Mouse (Mus musculus) liver, embryonic 13.5 days (tissue): Measurements from ENCODE around the gene Tigit. TPM values are rescaled to one million over a fixed set of nuclear protein-coding genes. Genes with fewer than 3 reads are reported as not detected.

Source experiments
- ATAC-seq: fragments of 200-750 bp; cut with Nextera tagmentation; 2 replicates; pipeline ENCODE4 v1.8.0; 2017; ENCODE audit warnings: low read depth, mild to moderate bottlenecking, moderate number of reproducible peaks, moderate library complexity
- DNase-seq: peaks from one replicate; pipeline ENCODE4 v3.0.0; 2022
- H3K27ac ChIP-seq: fragments of 300-500 bp; sonication (generic); 2 replicates; pipeline ENCODE4 v1.5.1; 2015; ENCODE audit warnings: moderate library complexity, mild to moderate bottlenecking, inconsistent platforms
- H3K27me3 ChIP-seq: fragments of 300-500 bp; sonication (generic); 2 replicates; pipeline ENCODE4 v1.6.1; 2015; ENCODE audit warnings: mild to moderate bottlenecking, inconsistent platforms
- H3K36me3 ChIP-seq: fragments of 300-500 bp; sonication (generic); 2 replicates; pipeline ENCODE4 v1.6.1; 2015; ENCODE audit warnings: mild to moderate bottlenecking, inconsistent platforms
- H3K4me1 ChIP-seq: fragments of 300-500 bp; sonication (generic); replicated peaks from 2 replicates; pipeline ENCODE4 v1.6.1; 2015; ENCODE audit warnings: inconsistent platforms
- H3K4me2 ChIP-seq: fragments of 300-500 bp; sonication (generic); 2 replicates; pipeline ENCODE4 v1.6.1; 2015; ENCODE audit warnings: inconsistent platforms, mild to moderate bottlenecking, moderate library complexity
- H3K4me3 ChIP-seq: fragments of 300-500 bp; sonication (generic); replicated peaks from 2 replicates; pipeline ENCODE4 v1.5.1; 2015; ENCODE audit warnings: mild to moderate bottlenecking, inconsistent platforms
- H3K9ac ChIP-seq: fragments of 300-500 bp; sonication (generic); 2 replicates; pipeline ENCODE4 v1.6.1; 2015; ENCODE audit warnings: mild to moderate bottlenecking, inconsistent platforms
- H3K9me3 ChIP-seq: fragments of 300-500 bp; sonication (generic); replicated peaks from 2 replicates; pipeline ENCODE4 v1.6.1; 2016; ENCODE audit warnings: inconsistent platforms
- WGBS: fragments of 180-500 bp; shearing (Covaris S2); methylation state at CpG from one replicate; pipeline ENCODE4 v1.1.7; 2015; ENCODE audit not compliant: insufficient replicate concordance; 5-methylcytosine and 5-hydroxymethylcytosine counted together
- polyA plus RNA-seq: library from polyadenylated mRNA; unstranded; fragments of >200 nt; fragmentation: Nextera tagmentation; extraction: Ambion mirVana; gene quantifications from 2 replicates; pipeline ENCODE4 v1.2.1, GENCODE M21; 2015

Gene Tigit
- polyA plus RNA-seq, 1 experiment from 2014 or later, result not detected

GRCm38 (mm10) chr16:43662124-43663004, 1.6 kb downstream of the Tigit start:
- no peaks in the 10 kb centered on the region for H3K27me3 ChIP-seq
- no peaks in the 10 kb centered on the region for H3K36me3 ChIP-seq
- DNase-seq (no peak), ATAC-seq (no peak)
- no peaks in the 10 kb centered on the region for H3K9me3 ChIP-seq
- no peak overlapping the region for H3K9ac ChIP-seq
- H3K27ac ChIP-seq, result no peak overlapping the region
- H3K4me2 ChIP-seq, result no peak overlapping the region
- no peak overlapping the region for H3K4me3 ChIP-seq
- no peaks in the 10 kb centered on the region for H3K4me1 ChIP-seq
- WGBS, result 59% methylated on average over 10 of the region's 10 CpGs

GRCm38 (mm10) chr16:43661576-43661975, 2.4 kb downstream of the Tigit start:
- H3K36me3 ChIP-seq, result no peaks in the 10 kb centered on the region
- H3K4me1 ChIP-seq, result no peaks in the 10 kb centered on the region
- no peak overlapping the region for H3K27ac ChIP-seq
- H3K27me3 ChIP-seq, result no peaks in the 10 kb centered on the region
- WGBS, result 74% methylated on average over 5 of the region's 5 CpGs
- no peak overlapping the region for H3K4me2 ChIP-seq
- DNase-seq (no peak), ATAC-seq (no peak)
- no peak overlapping the region for H3K9ac ChIP-seq
- H3K9me3 ChIP-seq, result no peaks in the 10 kb centered on the region
- no peak overlapping the region for H3K4me3 ChIP-seq

DNA sequence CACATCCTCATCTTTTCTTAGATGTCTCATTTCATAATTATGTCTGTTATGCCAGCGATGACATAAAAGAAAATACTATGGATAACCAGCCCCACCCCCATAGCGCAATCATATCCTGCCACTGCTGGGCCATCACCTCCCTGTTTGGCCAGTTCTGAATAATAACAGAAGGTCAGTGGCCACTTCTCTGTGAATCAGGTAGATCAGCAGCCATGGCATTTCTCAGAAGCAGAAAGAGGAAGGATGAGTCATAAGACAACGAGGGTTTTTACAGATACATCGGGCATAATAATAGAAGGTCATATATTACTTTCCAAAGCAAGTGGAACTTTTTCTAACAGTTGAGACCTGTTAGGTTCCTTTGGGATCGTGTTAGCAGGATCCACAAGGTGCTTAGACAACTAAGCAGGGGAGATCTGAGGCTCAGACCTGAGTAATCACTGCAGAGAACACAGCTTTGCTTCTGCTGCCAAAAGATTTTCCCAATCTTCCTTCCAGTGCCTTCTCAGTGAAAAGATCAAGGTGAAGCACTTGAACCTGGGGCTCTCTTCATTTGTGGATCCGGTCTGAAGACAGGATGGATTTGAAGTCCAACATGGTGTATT, 8.7 kb downstream of the Tigit start:
- no peaks in the 10 kb centered on the region for H3K27me3 ChIP-seq
- no peak overlapping the region for H3K9ac ChIP-seq
- no peak for DNase-seq
- ATAC-seq, result no peak
- no peaks in the 10 kb centered on the region for H3K4me1 ChIP-seq
- no peaks in the 10 kb centered on the region for H3K36me3 ChIP-seq
- H3K4me2 ChIP-seq, result no peak overlapping the region
- no peaks in the 10 kb centered on the region for H3K9me3 ChIP-seq
- WGBS, result 43% methylated on average over 6 of the region's 6 CpGs
- H3K4me3 ChIP-seq, result no peak overlapping the region
- no peak overlapping the region for H3K27ac ChIP-seq

DNA sequence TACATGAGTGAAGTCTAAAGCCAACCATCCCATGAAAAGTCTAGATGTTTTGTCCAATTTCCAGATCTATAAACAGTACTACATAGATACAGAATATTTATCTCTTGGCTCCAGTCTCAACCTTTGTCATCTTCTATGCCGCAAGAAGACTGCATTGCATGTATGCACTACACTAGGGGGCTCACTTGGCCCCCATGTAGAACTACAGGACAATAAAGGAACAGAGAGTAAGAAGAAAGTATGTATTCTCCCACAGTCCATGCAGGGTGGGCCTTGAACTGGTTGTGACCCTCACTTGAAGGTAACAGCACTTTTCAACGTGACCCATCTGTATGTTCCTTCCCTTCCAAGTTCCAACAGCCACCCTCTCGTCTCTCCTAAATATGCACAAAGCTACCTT, 9.7 kb downstream of the Tigit start:
- H3K4me1 ChIP-seq, result no peaks in the 10 kb centered on the region
- H3K9ac ChIP-seq, result no peak overlapping the region
- no peaks in the 10 kb centered on the region for H3K9me3 ChIP-seq
- no peaks in the 10 kb centered on the region for H3K36me3 ChIP-seq
- no peak overlapping the region for H3K4me3 ChIP-seq
- H3K27ac ChIP-seq, result no peak overlapping the region
- no peak for ATAC-seq
- 55% methylated on average over 3 of the region's 3 CpGs for WGBS
- no peaks in the 10 kb centered on the region for H3K27me3 ChIP-seq
- no peak for DNase-seq
- no peak overlapping the region for H3K4me2 ChIP-seq

DNA sequence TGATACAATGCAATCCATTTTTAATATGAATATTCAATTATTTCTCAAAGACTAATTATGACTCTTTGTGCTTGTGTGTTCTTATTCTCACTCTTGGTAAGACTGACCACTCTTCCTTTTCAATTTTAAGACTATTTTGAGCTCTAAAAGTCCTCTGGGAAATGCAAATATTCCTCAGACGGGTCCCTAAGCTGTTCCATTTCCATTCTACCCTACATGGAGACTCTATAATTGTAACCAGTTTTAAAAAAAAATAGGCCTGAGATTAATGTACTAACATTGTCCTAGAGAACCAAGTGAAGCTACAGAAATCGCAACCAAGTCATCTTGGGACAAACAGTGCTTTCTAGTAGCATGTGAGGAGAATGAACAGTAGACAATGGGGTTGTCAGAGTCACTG, 10.7 kb downstream of the Tigit start:
- WGBS, result 58% methylated on average over 2 of the region's 2 CpGs
- no peak for ATAC-seq
- H3K27me3 ChIP-seq, result no peaks in the 10 kb centered on the region
- H3K27ac ChIP-seq, result no peak overlapping the region
- H3K9me3 ChIP-seq, result no peaks in the 10 kb centered on the region
- no peaks in the 10 kb centered on the region for H3K36me3 ChIP-seq
- no peak for DNase-seq
- no peak overlapping the region for H3K4me2 ChIP-seq
- no peak overlapping the region for H3K4me3 ChIP-seq
- H3K9ac ChIP-seq, result no peak overlapping the region
- no peaks in the 10 kb centered on the region for H3K4me1 ChIP-seq

DNA sequence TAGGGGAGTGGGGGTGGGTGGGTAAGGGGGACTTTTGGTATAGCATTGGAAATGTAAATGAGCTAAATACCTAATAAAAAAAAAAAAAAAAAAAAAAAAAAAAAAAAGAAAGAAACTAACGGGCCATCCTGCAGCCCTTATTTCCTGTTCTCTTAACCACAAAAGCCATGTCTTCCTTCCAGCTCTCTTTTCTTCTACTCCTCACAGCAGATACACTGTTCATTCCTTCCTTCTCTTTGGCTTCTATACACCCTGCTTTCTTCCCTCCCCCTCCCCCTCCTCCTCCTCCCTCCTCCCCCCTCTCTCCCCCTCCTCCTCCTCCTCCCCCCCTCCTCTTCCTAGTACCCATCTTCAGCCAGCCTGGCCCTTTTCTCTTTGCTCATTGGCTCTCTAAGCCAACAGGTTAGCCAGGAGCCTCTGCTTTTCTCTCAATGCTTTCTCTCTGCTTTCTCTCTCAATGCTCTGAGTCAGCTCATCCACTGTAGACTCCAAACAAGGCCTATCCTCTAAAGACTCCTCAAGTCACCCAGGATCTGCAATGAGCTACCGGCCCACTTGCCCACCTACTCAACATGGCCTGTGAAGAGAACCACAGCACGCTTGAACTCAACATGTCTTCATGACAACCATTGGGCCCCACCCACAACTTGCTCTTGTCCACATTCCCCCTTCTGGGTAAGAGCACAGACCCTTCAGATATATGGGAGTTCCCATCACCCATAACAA, 13.4 kb downstream of the Tigit start:
- H3K36me3 ChIP-seq, result no peaks in the 10 kb centered on the region
- 77% methylated on average over 2 of the region's 3 CpGs for WGBS
- no peaks in the 10 kb centered on the region for H3K9me3 ChIP-seq
- no peaks in the 10 kb centered on the region for H3K27me3 ChIP-seq
- DNase-seq (no peak), ATAC-seq (no peak)
- no peak overlapping the region for H3K4me2 ChIP-seq
- H3K9ac ChIP-seq, result no peak overlapping the region
- H3K27ac ChIP-seq, result no peak overlapping the region
- H3K4me3 ChIP-seq, result no peak overlapping the region
- H3K4me1 ChIP-seq, result no peaks in the 10 kb centered on the region

- no peak overlapping the region for H3K4me2 ChIP-seq
- no peaks in the 10 kb centered on the region for H3K9me3 ChIP-seq
- H3K4me3 ChIP-seq, result no peak overlapping the region
- DNase-seq (no peak), ATAC-seq (no peak)
- WGBS, result 56% methylated on average over 1 of the region's 1 CpGs
- H3K9ac ChIP-seq, result no peak overlapping the region
- no peak overlapping the region for H3K27ac ChIP-seq
- H3K4me1 ChIP-seq, result no peaks in the 10 kb centered on the region
- no peaks in the 10 kb centered on the region for H3K36me3 ChIP-seq
- no peaks in the 10 kb centered on the region for H3K27me3 ChIP-seq
These were observed 16.3 kb downstream of the Tigit start for GRCm38 (mm10) chr16:43647641-43648040.

- H3K4me2 ChIP-seq, result no peak overlapping the region
- no peaks in the 10 kb centered on the region for H3K27me3 ChIP-seq
- 57% methylated on average over 3 of the region's 3 CpGs for WGBS
- no peaks in the 10 kb centered on the region for H3K36me3 ChIP-seq
- no peak overlapping the region for H3K9ac ChIP-seq
- H3K9me3 ChIP-seq, result no peaks in the 10 kb centered on the region
- H3K4me3 ChIP-seq, result no peak overlapping the region
- no peaks in the 10 kb centered on the region for H3K4me1 ChIP-seq
- DNase-seq (no peak), ATAC-seq (no peak)
- H3K27ac ChIP-seq, result no peak overlapping the region
These were observed 17.0 kb downstream of the Tigit start for GRCm38 (mm10) chr16:43646943-43647342.

GRCm38 (mm10) chr16:43645879-43646278, 18.1 kb downstream of the Tigit start:
- H3K9ac ChIP-seq, result no peak overlapping the region
- H3K27me3 ChIP-seq, result no peaks in the 10 kb centered on the region
- H3K4me3 ChIP-seq, result no peak overlapping the region
- no peaks in the 10 kb centered on the region for H3K4me1 ChIP-seq
- 36% methylated on average over 4 of the region's 4 CpGs for WGBS
- ATAC-seq, result no peak
- DNase-seq, result no peak
- H3K27ac ChIP-seq, result no peak overlapping the region
- H3K9me3 ChIP-seq, result no peaks in the 10 kb centered on the region
- H3K4me2 ChIP-seq, result no peak overlapping the region
- H3K36me3 ChIP-seq, result no peaks in the 10 kb centered on the region

DNA sequence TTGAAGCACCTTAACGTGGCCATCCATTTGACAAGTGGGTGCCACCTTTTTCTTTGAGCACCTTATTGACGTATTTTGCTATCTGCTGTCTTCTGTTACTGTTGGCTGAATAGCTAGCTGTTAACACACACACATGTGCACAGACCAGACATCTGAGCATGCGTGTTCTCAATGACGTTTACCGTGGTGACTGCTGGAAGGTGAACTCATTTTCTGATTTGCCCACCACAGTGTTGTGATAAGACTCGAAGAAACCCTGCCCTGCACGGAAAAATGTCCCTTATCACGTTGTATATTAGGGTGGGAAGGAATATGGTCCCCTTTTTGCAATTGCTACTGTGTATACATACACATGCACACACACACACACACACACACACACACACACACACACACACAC, 22.7 kb downstream of the Tigit start:
- Histone ChIP-seq H3K27me3 (no peaks in the 10 kb centered on the region), H3K9me3 (no peaks in the 10 kb centered on the region), H3K4me1 (no peaks in the 10 kb centered on the region), H3K27ac (no peak overlapping the region), H3K36me3 (no peaks in the 10 kb centered on the region), H3K4me3 (no peak overlapping the region), H3K9ac (no peak overlapping the region), H3K4me2 (no peak overlapping the region)
- 48% methylated on average over 8 of the region's 8 CpGs for WGBS
- ATAC-seq (no peak), DNase-seq (no peak)

DNA sequence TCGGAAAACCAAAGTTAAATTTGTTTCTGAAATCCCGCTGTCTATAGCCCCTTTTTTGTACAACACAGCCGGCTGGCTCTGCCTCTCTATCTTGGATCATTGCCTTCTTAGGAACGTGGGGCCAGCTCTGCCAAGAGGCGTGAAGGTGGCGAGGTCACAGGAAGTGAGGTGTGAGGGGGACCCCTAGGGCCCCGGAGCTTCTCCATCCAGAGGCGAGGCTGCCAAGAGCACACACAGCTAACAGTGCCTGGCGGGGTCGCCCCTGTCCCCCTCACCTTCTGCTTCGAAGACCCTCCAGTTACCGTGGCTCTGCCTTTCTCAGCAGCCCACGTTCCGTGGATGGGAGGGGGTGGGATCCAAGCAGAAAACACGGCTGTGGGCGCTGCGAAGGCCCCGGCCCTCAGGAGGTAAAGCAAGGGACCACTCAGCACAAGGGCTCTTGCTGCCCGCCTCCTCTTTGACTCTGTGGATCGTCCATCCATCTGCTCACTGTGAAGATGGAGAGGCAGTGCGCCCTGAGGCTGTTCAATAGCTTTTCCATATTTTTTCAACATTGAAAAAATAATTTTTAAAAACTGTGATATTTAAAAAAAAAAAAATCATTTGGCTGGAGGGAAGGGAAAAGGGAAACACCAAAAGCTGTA, 25.4 kb downstream of the Tigit start:
- Histone ChIP-seq H3K9me3 (no peaks in the 10 kb centered on the region), H3K4me1 (no peaks in the 10 kb centered on the region), H3K36me3 (no peaks in the 10 kb centered on the region), H3K27ac (no peak overlapping the region), H3K9ac (no peak overlapping the region), H3K4me2 (no peak overlapping the region), H3K27me3 (no peaks in the 10 kb centered on the region), H3K4me3 (no peak overlapping the region)
- DNase-seq, result no peak
- WGBS, result 63% methylated on average over 21 of the region's 21 CpGs
- no peak for ATAC-seq
